Mouse (Mus musculus) thymus, postnatal 14 days (tissue): ENCODE results near the gene Kdsr.
A peak's percentile ranks its signal among the peaks of the same experiment; 100 is the strongest.

Experiments used
- DNase-seq: peaks from one replicate; pipeline ENCODE4 v3.0.0; 2021

Kdsr gene

GRCm38 (mm10) chr1:106692599-106692998, 66.9 kb downstream of the Kdsr start:
- DNase-seq, result no peak

- DNase-seq, result no peak
Measured at GRCm38 (mm10) chr1:106690887-106691286, 68.6 kb downstream of the Kdsr start.

GRCm38 (mm10) chr1:106688161-106688516, 71.4 kb downstream of the Kdsr start:
- DNase-seq, result peak; percentile 66

- peak; percentile 64 for DNase-seq
Measured at GRCm38 (mm10) chr1:106687435-106688160, 71.9 kb downstream of the Kdsr start.

GRCm38 (mm10) chr1:106685702-106686101, 73.8 kb downstream of the Kdsr start:
- no peak for DNase-seq

GRCm38 (mm10) chr1:106684546-106684945, 75.0 kb downstream of the Kdsr start:
- DNase-seq, result no peak

- DNase-seq, result no peak
Measured at GRCm38 (mm10) chr1:106682829-106683228, 76.7 kb downstream of the Kdsr start.

GRCm38 (mm10) chr1:106679800-106680515, 79.6 kb downstream of the Kdsr start:
- DNase-seq, result no peak

- no peak for DNase-seq
Measured at GRCm38 (mm10) chr1:106678060-106678478, 81.5 kb downstream of the Kdsr start.
